Mouse (Mus musculus) kidney, embryonic 14.5 days (tissue): ENCODE measurements around the gene Fcrl6. TPM values are rescaled to one million over a fixed set of nuclear protein-coding genes. Genes with fewer than 3 reads are reported as not detected.
A peak's percentile ranks its signal among the peaks of the same experiment; 100 is the strongest.

Source experiments
- ATAC-seq: fragments of 200-750 bp; cut with Nextera tagmentation; 2 replicates; pipeline ENCODE4 v1.8.0; 2017; ENCODE audit warnings: moderate number of reproducible peaks, mild to moderate bottlenecking, moderate TSS enrichment, moderate library complexity; ENCODE audit not compliant: low FRiP score, low TSS enrichment
- H3K27ac ChIP-seq: fragments of 300-500 bp; sonication (generic); 2 replicates; pipeline ENCODE4 v1.5.1; 2014; ENCODE audit warnings: low read depth, mild to moderate bottlenecking, low read length, moderate library complexity, mixed read lengths
- H3K27me3 ChIP-seq: fragments of 300-500 bp; sonication (generic); 2 replicates; pipeline ENCODE4 v1.6.1; 2014; ENCODE audit warnings: mild to moderate bottlenecking, low read length; ENCODE audit not compliant: control insufficient read depth, insufficient read depth
- H3K36me3 ChIP-seq: fragments of 300-500 bp; sonication (generic); 2 replicates; pipeline ENCODE4 v1.6.1; 2014; ENCODE audit warnings: low read length, mixed read lengths; ENCODE audit not compliant: control insufficient read depth, insufficient read depth
- H3K4me1 ChIP-seq: fragments of 300-500 bp; sonication (generic); 2 replicates; pipeline ENCODE4 v1.6.1; 2014; ENCODE audit warnings: low read length, mixed read lengths; ENCODE audit not compliant: control insufficient read depth, insufficient read depth
- H3K4me2 ChIP-seq: fragments of 300-500 bp; sonication (generic); replicated peaks from 2 replicates; pipeline ENCODE4 v1.6.1; 2014; ENCODE audit warnings: low read depth, mild to moderate bottlenecking, low read length
- H3K4me3 ChIP-seq: fragments of 300-500 bp; sonication (generic); 2 replicates; pipeline ENCODE4 v1.5.1; 2014; ENCODE audit warnings: mild to moderate bottlenecking, low read length
- H3K9ac ChIP-seq: fragments of 300-500 bp; sonication (generic); 2 replicates; pipeline ENCODE4 v1.6.1; 2014; ENCODE audit warnings: low read depth, mild to moderate bottlenecking, low read length, moderate library complexity
- H3K9me3 ChIP-seq: fragments of 300-500 bp; sonication (generic); 2 replicates; pipeline ENCODE4 v1.6.1; 2016; ENCODE audit warnings: low read length; ENCODE audit not compliant: control insufficient read depth
- WGBS: fragments of 180-500 bp; shearing (Covaris S2); extraction: QIAGEN DNeasy Blood & Tissue Kit; methylation state at CpG from one replicate; pipeline ENCODE4 v1.1.7; 2014; 5-methylcytosine and 5-hydroxymethylcytosine counted together
- polyA plus RNA-seq: library from polyadenylated mRNA; unstranded; fragments of >200 nt; fragmentation: Nextera tagmentation; extraction: Ambion mirVana; gene quantifications from 2 replicates; pipeline ENCODE4 v1.2.1, GENCODE M21; 2014

The Fcrl6 gene
- polyA plus RNA-seq, 1 experiment from 2014 or later = not detected

GRCm38 (mm10) chr1:172590385-172590784, 12.0 kb downstream of the Fcrl6 start, which contains the start of gene Slamf8:
Gene Slamf8, minus strand, starts transcription at chr1:172590568.
- Histone ChIP-seq H3K4me3 (no peak within 1 kb of the TSS), H3K9ac (no peak within 1 kb of the TSS), H3K4me1 (peaks cover 3% of the 10 kb centered on the region; the same call in 1 of the 2 replicates), H3K27me3 (no peaks in the 10 kb centered on the region; the same call in none of the 2 replicates), H3K9me3 (no peaks in the 10 kb centered on the region), H3K27ac (no peak within 1 kb of the TSS), H3K36me3 (no peaks in the 10 kb centered on the region), H3K4me2 (no peak within 1 kb of the TSS)
- 87% methylated on average over 7 of the region's 7 CpGs for WGBS
- no peak for ATAC-seq

- H3K27ac ChIP-seq = no peak overlapping the region
- no peaks in the 10 kb centered on the region for H3K9me3 ChIP-seq
- H3K27me3 ChIP-seq = no peaks in the 10 kb centered on the region; the same call in 1 of the 2 replicates
- no peak overlapping the region for H3K4me2 ChIP-seq
- H3K4me3 ChIP-seq = no peak overlapping the region
- ATAC-seq = no peak; the same call in 1 of the 2 replicates
- peaks cover 3% of the 10 kb centered on the region; the same call in 1 of the 2 replicates for H3K4me1 ChIP-seq
- H3K9ac ChIP-seq = no peak overlapping the region
- WGBS = 28% methylated on average over 26 of the region's 26 CpGs
- no peaks in the 10 kb centered on the region for H3K36me3 ChIP-seq
These were observed 16.5 kb downstream of the Fcrl6 start for GRCm38 (mm10) chr1:172585612-172586567.

GRCm38 (mm10) chr1:172585026-172585425, 17.3 kb downstream of the Fcrl6 start:
- Histone ChIP-seq H3K27me3 (no peaks in the 10 kb centered on the region; the same call in 1 of the 2 replicates), H3K4me2 (no peak overlapping the region), H3K9ac (0 out of 2 replicates have a peak overlapping the region, but pooled peaks have one; percentile 4), H3K4me1 (peaks cover 3% of the 10 kb centered on the region; the same call in 1 of the 2 replicates), H3K36me3 (no peaks in the 10 kb centered on the region), H3K27ac (no peak overlapping the region), H3K4me3 (no peak overlapping the region), H3K9me3 (no peaks in the 10 kb centered on the region)
- 47% methylated on average over 4 of the region's 4 CpGs for WGBS
- ATAC-seq = no peak

- H3K27me3 ChIP-seq = no peaks in the 10 kb centered on the region; the same call in 1 of the 2 replicates
- H3K4me1 ChIP-seq = peaks cover 3% of the 10 kb centered on the region; the same call in 1 of the 2 replicates
- H3K27ac ChIP-seq = no peak overlapping the region
- no peak overlapping the region for H3K4me3 ChIP-seq
- no peaks in the 10 kb centered on the region for H3K9me3 ChIP-seq
- WGBS = 88% methylated on average over 6 of the region's 6 CpGs
- H3K9ac ChIP-seq = no peak overlapping the region
- no peak overlapping the region for H3K4me2 ChIP-seq
- no peaks in the 10 kb centered on the region for H3K36me3 ChIP-seq
- ATAC-seq = no peak
These were observed 18.1 kb downstream of the Fcrl6 start for GRCm38 (mm10) chr1:172584271-172584670.

- Histone ChIP-seq H3K4me2 (no peak overlapping the region), H3K27ac (no peak overlapping the region), H3K9ac (no peak overlapping the region), H3K27me3 (no peaks in the 10 kb centered on the region; the same call in 1 of the 2 replicates), H3K4me1 (peaks cover 3% of the 10 kb centered on the region; the same call in 1 of the 2 replicates), H3K9me3 (no peaks in the 10 kb centered on the region), H3K4me3 (no peak overlapping the region), H3K36me3 (no peaks in the 10 kb centered on the region)
- no peak for ATAC-seq
- 87% methylated on average over 8 of the region's 8 CpGs for WGBS
These were observed 19.9 kb downstream of the Fcrl6 start for GRCm38 (mm10) chr1:172582436-172582835.

GRCm38 (mm10) chr1:172580116-172580515, 22.2 kb downstream of the Fcrl6 start:
- no peaks in the 10 kb centered on the region; the same call in 1 of the 2 replicates for H3K27me3 ChIP-seq
- no peaks in the 10 kb centered on the region for H3K4me1 ChIP-seq
- 62% methylated on average over 6 of the region's 6 CpGs for WGBS
- H3K4me3 ChIP-seq = no peak overlapping the region
- H3K36me3 ChIP-seq = no peaks in the 10 kb centered on the region
- H3K9ac ChIP-seq = no peak overlapping the region
- no peak overlapping the region for H3K4me2 ChIP-seq
- ATAC-seq = no peak
- no peak overlapping the region for H3K27ac ChIP-seq
- no peaks in the 10 kb centered on the region for H3K9me3 ChIP-seq

GRCm38 (mm10) chr1:172567758-172568157, 34.6 kb downstream of the Fcrl6 start:
- WGBS = 64% methylated on average over 4 of the region's 4 CpGs
- H3K36me3 ChIP-seq = no peaks in the 10 kb centered on the region
- no peak overlapping the region for H3K4me2 ChIP-seq
- H3K9ac ChIP-seq = no peak overlapping the region
- no peak overlapping the region for H3K4me3 ChIP-seq
- no peaks in the 10 kb centered on the region for H3K9me3 ChIP-seq
- ATAC-seq = no peak
- H3K27me3 ChIP-seq = peaks cover 4% of the 10 kb centered on the region; the same call in 1 of the 2 replicates
- H3K4me1 ChIP-seq = no peaks in the 10 kb centered on the region
- H3K27ac ChIP-seq = no peak overlapping the region

- WGBS = 68% methylated on average over 3 of the region's 3 CpGs
- no peak for ATAC-seq
- H3K4me2 ChIP-seq = no peak overlapping the region
- H3K4me3 ChIP-seq = no peak overlapping the region
- H3K4me1 ChIP-seq = peaks cover 11% of the 10 kb centered on the region
- no peak overlapping the region for H3K9ac ChIP-seq
- H3K36me3 ChIP-seq = no peaks in the 10 kb centered on the region
- H3K9me3 ChIP-seq = no peaks in the 10 kb centered on the region
- peaks cover 16% of the 10 kb centered on the region for H3K27me3 ChIP-seq
- H3K27ac ChIP-seq = no peak overlapping the region
These were observed 36.2 kb downstream of the Fcrl6 start for GRCm38 (mm10) chr1:172566131-172566530.

GRCm38 (mm10) chr1:172563465-172563828, 38.9 kb downstream of the Fcrl6 start:
- WGBS = under 1% methylated on average over 9 of the region's 10 CpGs
- Histone ChIP-seq H3K9ac (peak overlapping the region; percentile 64; the same call in 1 of the 2 replicates), H3K4me1 (peaks cover 11% of the 10 kb centered on the region), H3K4me3 (peak overlapping the region; percentile 68), H3K4me2 (peak overlapping the region; percentile 92), H3K27ac (no peak overlapping the region), H3K36me3 (no peaks in the 10 kb centered on the region), H3K27me3 (peaks cover 24% of the 10 kb centered on the region), H3K9me3 (no peaks in the 10 kb centered on the region)
- ATAC-seq = no peak
